Mouse (Mus musculus) 416B (cell line): ENCODE measurements around the gene Irak4.

ENCODE experiments used
- DNase-seq: peaks from one replicate; pipeline ENCODE4 v3.0.0; 2011; ENCODE audit warnings: low read depth

Gene Irak4

GRCm38 (mm10) chr15:94628830-94629601 is 85.6 kb downstream of the Irak4 start, which contains the start of gene Tmem117:
Gene Tmem117, plus strand, starts transcription at chr15:94629232.
- no peak for DNase-seq

DNA sequence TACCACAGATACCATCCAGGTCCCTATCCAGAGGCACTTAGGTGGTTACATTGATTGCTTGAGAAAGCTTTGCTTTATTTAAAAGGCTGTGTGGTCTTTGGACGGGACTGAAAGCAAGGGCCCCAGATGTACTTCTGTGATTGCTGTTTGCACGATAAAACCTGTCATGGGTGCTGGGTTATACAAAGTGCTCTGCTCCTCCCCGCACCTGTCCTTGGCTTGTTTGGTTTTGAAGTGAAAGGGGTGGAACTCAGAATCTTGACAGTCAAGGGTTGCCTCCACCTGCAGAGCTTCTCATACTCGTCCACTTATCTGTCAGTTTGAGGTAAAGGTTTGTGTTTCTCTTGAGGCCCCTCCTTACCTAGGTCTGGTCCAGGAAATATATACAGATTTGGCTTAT is 87.1 kb downstream of the Irak4 start:
- no peak for DNase-seq
